Mouse (Mus musculus) heart, postnatal 0 days (tissue): Measurements from ENCODE around the gene Iapp.

Source experiments
- CTCF ChIP-seq: IDR thresholded peaks from 2 replicates; pipeline ENCODE4 v1.5.1; 2016; ENCODE audit warnings: antibody characterized with exemption, control low read depth, low read depth
- EP300 ChIP-seq: IDR thresholded peaks from 2 replicates; pipeline ENCODE4 v1.6.1; 2016; ENCODE audit warnings: antibody characterized with exemption, low read depth

GRCm38 (mm10) chr6:142329201-142329600 lies 31.0 kb downstream of the Iapp start:
- TF ChIP-seq EP300: no peak
- TF ChIP-seq CTCF: no peak
